ENCODE assay signal across 8 mouse cellular contexts in the genomic region with DNA sequence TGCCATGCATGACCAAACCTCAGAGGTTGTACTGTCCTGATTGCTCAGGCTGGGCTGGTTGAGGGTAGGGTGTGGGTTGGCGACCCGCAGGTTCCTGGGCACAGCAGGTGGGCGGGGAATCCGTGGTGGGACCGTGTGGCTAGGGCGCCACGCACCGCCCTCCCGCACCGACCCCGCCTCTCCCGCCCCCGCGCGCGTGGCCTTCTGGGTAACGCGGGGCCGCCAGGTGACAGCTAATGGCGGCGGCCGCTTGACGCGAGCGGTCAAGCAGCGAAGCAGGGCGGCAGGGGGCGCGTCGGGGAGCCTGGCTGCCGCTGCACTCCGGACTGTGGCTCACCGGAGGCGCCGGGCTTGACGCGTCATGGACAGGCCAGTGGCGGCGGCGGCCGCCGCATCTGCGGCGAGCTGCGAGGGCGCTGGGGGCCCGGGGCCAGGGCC. TPM values are rescaled to one million over a fixed set of nuclear protein-coding genes. Genes with fewer than 3 reads are reported as not detected.
DNase-seq lines count a peak whose midpoint lies in the region; ATAC-seq and TF ChIP-seq lines count a peak whose summit lies in the region.

Gene Mtmr1 (plus strand): TSS at position 207 of the 438 bp plus-strand sequence.

- H3K9me3 ChIP-seq in ES-E14 (ENCODE audit: control insufficient read depth, insufficient read depth, low read depth, low read length), result no peaks in the 10 kb centered on the region
- H3K9me3 ChIP-seq in forebrain, embryonic 16.5 days (ENCODE audit: control insufficient read depth, low read length), result no peaks in the 10 kb centered on the region
- H3K9me3 ChIP-seq in lung, embryonic 15.5 days, result no peaks in the 10 kb centered on the region

- DNase-seq in ES-E14 (ENCODE audit: low read depth, low spot score), result peak; percentile 33
- DNase-seq in cerebellum, adult 18-20 months, result peak; percentile 81 to 90
- DNase-seq in heart, postnatal 25 days (ENCODE audit: low spot score), result peak; percentile 63
- peak; percentile 39 to 59 for DNase-seq in layer of hippocampus, adult 8-10 months (ENCODE audit: low spot score in 2 of 2)
- DNase-seq in ovary, adult 18-20 months (ENCODE audit: low spot score), result peak; percentile 72
- DNase-seq in thymus, adult 2 months, result peak; percentile 77

- intact Hi-C loops in heart, postnatal 25 days (cut with DNase I), result no loop called here

- H3K4me3 ChIP-seq in ES-E14 (ENCODE audit: insufficient read depth in 1 of 2, low read depth in 1 of 2, low read length in 2 of 2, poor library complexity in 1 of 2, severe bottlenecking in 1 of 2), result peak within 1 kb of the TSS; percentile 63 to 72
- H3K4me3 ChIP-seq in forebrain, embryonic 16.5 days (replicated peaks; ENCODE audit: low read length), result peak within 1 kb of the TSS; percentile 62
- peak within 1 kb of the TSS; percentile 64 for H3K4me3 ChIP-seq in lung, embryonic 15.5 days
- peak within 1 kb of the TSS; percentile 97 for H3K4me3 ChIP-seq in thymus, adult 2 months (ENCODE audit: control insufficient read depth, insufficient read depth, low read length)

- no peak within 1 kb of the TSS for H3K27ac ChIP-seq in ES-E14 (ENCODE audit: insufficient read depth, low read depth, low read length, poor library complexity, severe bottlenecking)
- peak within 1 kb of the TSS; percentile 60 for H3K27ac ChIP-seq in forebrain, embryonic 16.5 days (ENCODE audit: low read length)
- peak within 1 kb of the TSS; percentile 63 for H3K27ac ChIP-seq in lung, embryonic 15.5 days
- 0 out of 2 replicates have a peak within 1 kb of the TSS, but pooled peaks have one; percentile 31 for H3K27ac ChIP-seq in thymus, adult 2 months (ENCODE audit: control insufficient read depth, insufficient read depth, low read length)

- peak within 1 kb of the TSS; percentile 54 for H3K4me2 ChIP-seq in forebrain, embryonic 16.5 days (ENCODE audit: low read length)
- H3K4me2 ChIP-seq in lung, embryonic 15.5 days, result peak within 1 kb of the TSS; percentile 70

- in situ Hi-C loops in ES-E14 (cut with MboI; ENCODE audit: low sequenced_read_pairs in 2 of 2, unreplicated experiment in 2 of 2), result no loop called here

- peak within 1 kb of the TSS; percentile 61 for H3K9ac ChIP-seq in ES-E14 (ENCODE audit: insufficient read depth, low read depth, low read length, poor library complexity, severe bottlenecking)
- peak within 1 kb of the TSS; percentile 78 for H3K9ac ChIP-seq in forebrain, embryonic 16.5 days (replicated peaks; ENCODE audit: low read depth, low read length)
- peak within 1 kb of the TSS; percentile 58 for H3K9ac ChIP-seq in lung, embryonic 15.5 days

- 20% methylated on average over 35 of the region's 47 CpGs for WGBS in forebrain, embryonic 16.5 days
- whole genome bisulfite sequencing in lung, embryonic 15.5 days, result 20% methylated on average over 30 of the region's 47 CpGs
- WGBS in thymus, adult 2 months, result under 1% methylated on average over 41 of the region's 47 CpGs

- no peaks in the 10 kb centered on the region for H3K36me3 ChIP-seq in ES-E14 (ENCODE audit: control insufficient read depth, insufficient read depth, low read length, poor library complexity, severe bottlenecking)
- H3K36me3 ChIP-seq in forebrain, embryonic 16.5 days (ENCODE audit: control insufficient read depth, insufficient read depth), result no peaks in the 10 kb centered on the region
- no peaks in the 10 kb centered on the region for H3K36me3 ChIP-seq in lung, embryonic 15.5 days
- H3K36me3 ChIP-seq in thymus, adult 2 months (ENCODE audit: control insufficient read depth, insufficient read depth, low read length), result no peaks in the 10 kb centered on the region

- TF ChIP-seq POLR2A in thymus, adult 2 months (IDR thresholded peaks at IDR 0.05; ENCODE audit: control insufficient read depth, extremely low read depth, insufficient read depth, low read length, poor library complexity), result no peak

- 0 out of 2 replicates have a peak, but pooled peaks have one; percentile 29 for TF ChIP-seq CTCF in thymus, adult 2 months (IDR thresholded peaks at IDR 0.05; ENCODE audit: borderline replicate concordance, control insufficient read depth, extremely low read depth, insufficient read depth, low read length, poor library complexity)

- H3K4me1 ChIP-seq in ES-E14 (ENCODE audit: control insufficient read depth in 2 of 2, insufficient read depth in 2 of 2, low read length in 2 of 2, poor library complexity in 1 of 2), result no peaks in the 10 kb centered on the region
- H3K4me1 ChIP-seq in forebrain, embryonic 16.5 days (replicated peaks; ENCODE audit: control insufficient read depth, insufficient read depth, low read length), result 0 out of 2 replicates have a peak, but pooled peaks cover 4% of the 10 kb centered on the region
- no peaks in the 10 kb centered on the region for H3K4me1 ChIP-seq in lung, embryonic 15.5 days
- H3K4me1 ChIP-seq in thymus, adult 2 months (replicated peaks; ENCODE audit: control insufficient read depth, insufficient read depth, low read length), result peaks cover 6% of the 10 kb centered on the region

- peak; percentile 91 for ATAC-seq in forebrain, embryonic 16.5 days
- ATAC-seq in lung, embryonic 15.5 days (ENCODE audit: borderline replicate concordance, extremely low read depth, low FRiP score, low TSS enrichment), result peak; percentile 94

- no peaks in the 10 kb centered on the region for H3K27me3 ChIP-seq in forebrain, embryonic 16.5 days (replicated peaks; ENCODE audit: control insufficient read depth, insufficient read depth, low read length)
- no peaks in the 10 kb centered on the region for H3K27me3 ChIP-seq in lung, embryonic 15.5 days
- H3K27me3 ChIP-seq in thymus, adult 2 months (ENCODE audit: control insufficient read depth, insufficient read depth, low read length), result no peaks in the 10 kb centered on the region

TF ChIP-seq in ES-E14, 5 proteins besides CTCF, POLR2A, EP300 and RAD21:
- TF ChIP-seq CHD2 (IDR thresholded peaks at IDR 0.05; ENCODE audit: low read depth, low read length), result no peak
- no peak for TF ChIP-seq ZC3H11A (IDR thresholded peaks at IDR 0.05; ENCODE audit: borderline replicate concordance, low read depth, low read length)
- no peak for TF ChIP-seq MAFK (IDR thresholded peaks at IDR 0.05; ENCODE audit: insufficient read depth, low read depth, low read length)
- TF ChIP-seq ZNF384 (IDR thresholded peaks at IDR 0.05; ENCODE audit: low read depth, low read length), result no peak
- no peak for TF ChIP-seq HCFC1 (IDR thresholded peaks at IDR 0.05; ENCODE audit: borderline replicate concordance, insufficient read depth, low read length)
TF ChIP-seq in ES-E14: peak in this region for 0.

RNA-seq across cellular contexts. Expression of gene Mtmr1, which starts in this region (rescaled TPM):
- total RNA-seq in ES-E14 (2012; rRNA removed), result 3.6 and 6.0 TPM in 2 replicates
- polyA plus RNA-seq in forebrain, embryonic 16.5 days (2015; fragmentation: Nextera tagmentation; extraction: Ambion mirVana), result 18.2 and 19.3 TPM in 2 replicates
- 10 to 100 TPM; 27.6 to 27.8 TPM for total RNA-seq in heart, postnatal 25 days (2021)
- total RNA-seq in layer of hippocampus, adult 8-10 months (2022), result 10 to 100 TPM; 45.3 to 55.8 (median 55.2) TPM
- 8.3 and 8.4 TPM in 2 replicates for polyA plus RNA-seq in lung, embryonic 15.5 days (2015; fragmentation: Nextera tagmentation; extraction: Ambion mirVana)
- polyA plus RNA-seq in thymus, adult 2 months (2012; rRNA removed), result 17.2 and 19.2 TPM in 2 replicates

Comparison
In these comparisons a context has a peak if more than half of its experiments do, and no peak if none do; other contexts are left out.
1. DNase-seq: peak in every context shown above with its lines; median percentile 86 in cerebellum, adult 18-20 months; 77 in thymus, adult 2 months; 72 in ovary, adult 18-20 months; 63 in heart, postnatal 25 days; 49 in layer of hippocampus, adult 8-10 months; 33 in ES-E14.